Comparison of ENCODE assay signal across 8 mouse cellular contexts in genomic region chr12:86806923-86807794, GRCm38 (mm10).
DNase-seq lines count a peak whose midpoint lies in the region; ATAC-seq and TF ChIP-seq lines count a peak whose summit lies in the region.

No protein-coding gene starts in this region.

- H3K27me3 ChIP-seq in kidney, postnatal 0 days (ENCODE audit: insufficient read depth, low read length), result no peaks in the 10 kb centered on the region
- H3K27me3 ChIP-seq in forebrain, embryonic 16.5 days (replicated peaks; ENCODE audit: control insufficient read depth, insufficient read depth, low read length), result no peaks in the 10 kb centered on the region
- no peaks in the 10 kb centered on the region for H3K27me3 ChIP-seq in limb, embryonic 10.5 days (ENCODE audit: low read depth, poor library complexity, severe bottlenecking)

- H3K4me2 ChIP-seq in kidney, postnatal 0 days (ENCODE audit: low read length), result no peak overlapping the region
- peak overlapping the region; percentile 48 for H3K4me2 ChIP-seq in forebrain, embryonic 16.5 days (ENCODE audit: low read length)

- H3K36me3 ChIP-seq in kidney, postnatal 0 days (ENCODE audit: insufficient read depth, low read length), result no peaks in the 10 kb centered on the region
- no peaks in the 10 kb centered on the region for H3K36me3 ChIP-seq in forebrain, embryonic 16.5 days (ENCODE audit: control insufficient read depth, insufficient read depth)
- H3K36me3 ChIP-seq in limb, embryonic 10.5 days, result no peaks in the 10 kb centered on the region

- H3K9me3 ChIP-seq in kidney, postnatal 0 days (replicated peaks; ENCODE audit: low read length), result no peaks in the 10 kb centered on the region
- no peaks in the 10 kb centered on the region for H3K9me3 ChIP-seq in forebrain, embryonic 16.5 days (ENCODE audit: control insufficient read depth, low read length)
- no peaks in the 10 kb centered on the region for H3K9me3 ChIP-seq in limb, embryonic 10.5 days (replicated peaks)

- 24% methylated on average over 5 of the region's 5 CpGs for WGBS in kidney, postnatal 0 days
- WGBS in forebrain, embryonic 16.5 days, result 7% methylated on average over 5 of the region's 5 CpGs
- 20% methylated on average over 5 of the region's 5 CpGs for WGBS in limb, embryonic 10.5 days

- H3K9ac ChIP-seq in kidney, postnatal 0 days (ENCODE audit: low read depth, low read length), result 0 out of 2 replicates have a peak overlapping the region, but pooled peaks have one; percentile 3
- peak overlapping the region; percentile 59 for H3K9ac ChIP-seq in forebrain, embryonic 16.5 days (replicated peaks; ENCODE audit: low read depth, low read length)

- no peak overlapping the region for H3K4me3 ChIP-seq in kidney, postnatal 0 days (replicated peaks; ENCODE audit: low read depth, low read length)
- no peak overlapping the region for H3K4me3 ChIP-seq in forebrain, embryonic 16.5 days (replicated peaks; ENCODE audit: low read length)
- peak overlapping the region; percentile 39 for H3K4me3 ChIP-seq in limb, embryonic 10.5 days

- H3K27ac ChIP-seq in kidney, postnatal 0 days, result no peak overlapping the region
- peak overlapping the region; percentile 94 for H3K27ac ChIP-seq in forebrain, embryonic 16.5 days (ENCODE audit: low read length)
- peak overlapping the region; percentile 85 for H3K27ac ChIP-seq in limb, embryonic 10.5 days

- H3K4me1 ChIP-seq in kidney, postnatal 0 days (replicated peaks; ENCODE audit: insufficient read depth, low read length), result peaks cover 52% of the 10 kb centered on the region
- peaks cover 82% of the 10 kb centered on the region for H3K4me1 ChIP-seq in forebrain, embryonic 16.5 days (replicated peaks; ENCODE audit: control insufficient read depth, insufficient read depth, low read length)
- H3K4me1 ChIP-seq in limb, embryonic 10.5 days, result peaks cover 97% of the 10 kb centered on the region

- ATAC-seq in kidney, postnatal 0 days (replicated peaks; ENCODE audit: low FRiP score, low read depth), result 0 out of 2 replicates have a peak, but pooled peaks have one; percentile 11
- ATAC-seq in forebrain, embryonic 16.5 days, result peak; percentile 85

- TF ChIP-seq CTCF in kidney, postnatal 0 days (IDR thresholded peaks at IDR 0.05; ENCODE audit: low read depth), result no peak

- DNase-seq in kidney, postnatal 0 days (ENCODE audit: low spot score), result peak; percentile 69
- DNase-seq in kidney, postnatal 14 days, result no peak
- DNase-seq in T-cell, adult 2 months (ENCODE audit: low spot score), result peak; percentile 90
- DNase-seq in limb, embryonic 10.5 days (ENCODE audit: low spot score), result peak; percentile 70
- peak; percentile 73 for DNase-seq in retina, postnatal 1 day
- no peak for DNase-seq in lung, postnatal 25 days (ENCODE audit: low spot score)
- DNase-seq in lung, postnatal 10 days, result no peak

Comparison
In these comparisons a context has a peak if more than half of its experiments do, and no peak if none do; other contexts are left out.
1. DNase-seq: peak in kidney, postnatal 0 days (single experiment), T-cell, adult 2 months (single experiment), limb, embryonic 10.5 days (single experiment) and retina, postnatal 1 day (single experiment); none in kidney, postnatal 14 days (single experiment), lung, postnatal 25 days (single experiment) and lung, postnatal 10 days (single experiment).